Mouse (Mus musculus) monocyte, adult 59 days (primary cell): ENCODE results near the gene Btbd2. TPM values are rescaled to one million over a fixed set of nuclear protein-coding genes. Genes with fewer than 3 reads are reported as not detected.

Source experiments
- total RNA-seq, 2 experiments: library from RNA; stranded (reverse); gene quantifications; one replicate each; pipeline ENCODE4 v1.2.4; 2023

The Btbd2 gene
- 10 to 100 TPM; 27.1 to 29.9 TPM for total RNA-seq

GRCm38 (mm10) chr10:80656863-80657623 lies at the start of gene Btbd2:
Gene Btbd2, minus strand, starts transcription at chr10:80657071.

GRCm38 (mm10) chr10:80701721-80702535 lies 45.1 kb upstream of the Btbd2 start, which contains the start of the genes Mob3a and Izumo4:
Gene Mob3a, minus strand, starts transcription at chr10:80701977.
Gene Izumo4, plus strand, starts transcription at chr10:80702184.

DNA sequence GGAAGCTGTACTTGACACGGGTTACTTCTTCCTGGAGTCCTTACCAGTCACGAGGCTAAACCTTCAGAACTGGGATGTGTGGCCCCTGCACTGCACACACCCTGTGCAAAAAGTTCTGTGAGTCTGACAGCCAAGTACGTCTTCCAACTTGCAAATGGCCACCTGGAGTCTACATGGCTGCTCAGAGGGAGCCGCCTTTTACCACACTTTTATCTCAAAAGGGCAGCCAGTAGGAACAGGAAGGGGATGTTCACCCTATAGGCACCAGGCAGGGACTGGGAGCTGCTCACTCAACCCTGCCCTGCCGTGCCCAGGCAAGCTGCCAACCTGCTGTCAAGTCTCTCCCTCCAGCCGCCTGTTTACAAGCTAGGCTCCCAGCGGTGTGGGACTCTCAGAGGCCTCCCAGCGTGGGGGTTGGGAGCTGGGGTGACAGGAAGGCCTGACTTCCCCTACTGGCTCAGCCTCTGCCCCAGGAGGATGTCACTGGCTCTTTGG lies 21.1 kb upstream of the Btbd2 start, which contains the start of gene Mknk2:
Gene Mknk2, minus strand, starts transcription at position 171 of the 495 bp plus-strand sequence.

DNA sequence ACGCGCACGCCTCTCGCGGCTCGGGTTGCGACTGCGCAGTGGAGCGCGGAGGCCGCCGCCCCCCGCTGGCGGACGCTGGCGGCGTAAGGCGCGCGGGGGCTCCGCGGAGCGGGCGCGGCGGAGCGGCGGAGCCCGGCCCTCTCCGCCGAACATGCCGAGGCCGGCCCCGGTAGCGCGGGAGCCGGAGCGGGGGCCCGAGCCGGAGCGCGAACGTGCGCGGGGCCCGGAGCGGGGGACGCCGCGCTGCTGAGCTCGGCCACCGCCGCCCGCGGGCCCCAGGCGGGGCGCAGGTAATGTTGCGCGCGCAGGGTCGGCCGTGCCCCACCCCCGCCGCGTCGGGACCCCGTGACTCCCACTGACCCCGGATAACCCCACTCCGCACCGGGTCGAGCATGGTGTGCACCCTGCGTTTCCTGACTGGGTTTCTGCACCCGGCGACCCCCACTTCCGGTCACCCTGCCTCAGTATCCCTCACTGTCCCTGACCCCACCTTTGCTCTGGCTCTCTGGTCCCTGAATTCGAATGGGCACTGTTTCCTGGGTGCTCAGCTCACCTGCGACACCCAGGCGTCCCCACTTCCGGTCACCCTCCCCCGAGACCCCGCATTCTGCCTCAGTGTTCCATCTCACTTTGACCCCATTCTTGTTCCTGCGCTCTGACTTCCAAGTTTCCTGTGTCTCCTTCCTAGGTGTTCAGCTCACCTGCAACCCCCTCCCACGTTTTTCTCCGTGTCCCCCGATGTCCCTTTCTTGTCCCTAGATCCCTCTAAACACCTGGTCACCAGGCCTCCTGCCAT lies 34.0 kb downstream of the Btbd2 start, which contains the start of gene Csnk1g2:
Gene Csnk1g2, plus strand, starts transcription at position 178 of the 796 bp plus-strand sequence.

GRCm38 (mm10) chr10:80605721-80606120 lies 51.1 kb downstream of the Btbd2 start, which contains the start of gene Gm49322:
Gene Gm49322, plus strand, starts transcription at chr10:80606021.

GRCm38 (mm10) chr10:80602698-80603325 lies 54.1 kb downstream of the Btbd2 start, which contains the start of the genes Scamp4 and Adat3:
Gene Scamp4, plus strand, starts transcription at chr10:80602872.
Gene Adat3, plus strand, starts transcription at chr10:80602880.

Other genes starting within 250 kb of the Btbd2 start
- gene Tcf3, start 223.4 kb downstream of the Btbd2 start, total RNA-seq: 10 to 100 TPM; 45.8 to 51.3 TPM
- gene Onecut3, start 162.2 kb downstream of the Btbd2 start, total RNA-seq: not detected
- not detected for gene Atp8b3, start 117.9 kb downstream of the Btbd2 start, total RNA-seq
- 100 to 1,000 TPM in 1 of 2 experiments, 10 to 100 TPM in 1; 98.6 to 111 TPM for gene Rexo1, start 95.5 kb downstream of the Btbd2 start, total RNA-seq
- gene Klf16, start 79.8 kb downstream of the Btbd2 start, total RNA-seq: 10 to 100 TPM; 16.0 to 17.2 TPM
- gene Abhd17a, start 66.7 kb downstream of the Btbd2 start, total RNA-seq: 10 to 100 TPM; 52.1 to 54.2 TPM
- gene Scamp4, start 54.2 kb downstream of the Btbd2 start, total RNA-seq: 10 to 100 TPM; 27.5 to 33.1 TPM
- gene Adat3, start 54.2 kb downstream of the Btbd2 start, total RNA-seq: 1 to 10 TPM; 6.9 to 8.3 TPM
- gene Gm49322, start 51.0 kb downstream of the Btbd2 start, total RNA-seq: 1 to 10 TPM; 1.5 to 2.0 TPM
- 100 to 1,000 TPM; 111 TPM for gene Csnk1g2, start 34.2 kb downstream of the Btbd2 start, total RNA-seq
- gene Mknk2, start 21.0 kb upstream of the Btbd2 start, total RNA-seq: 100 to 1,000 TPM; 277 to 297 TPM
- gene Mob3a, start 44.9 kb upstream of the Btbd2 start, total RNA-seq: 100 to 1,000 TPM; 115 to 125 TPM
- gene Izumo4, start 45.1 kb upstream of the Btbd2 start, total RNA-seq: 10 to 100 TPM; 11.6 to 13.5 TPM
- 100 to 1,000 TPM; 153 to 155 TPM for gene Ap3d1, start 85.2 kb upstream of the Btbd2 start, total RNA-seq
- 10 to 100 TPM; 37.6 to 42.3 TPM for gene Dot1l, start 98.1 kb upstream of the Btbd2 start, total RNA-seq
- 10 to 100 TPM; 54.7 to 55.9 TPM for gene Sf3a2, start 141.1 kb upstream of the Btbd2 start, total RNA-seq
- 100 to 1,000 TPM; 100 to 104 TPM for gene Plekhj1, start 141.6 kb upstream of the Btbd2 start, total RNA-seq
- gene Amh, start 148.2 kb upstream of the Btbd2 start, total RNA-seq: under 1 TPM; 0.30 to 0.58 TPM
- not detected for gene Jsrp1, start 156.4 kb upstream of the Btbd2 start, total RNA-seq
- gene Oaz1, start 169.6 kb upstream of the Btbd2 start, total RNA-seq: 100 to 1,000 TPM; 490 to 501 TPM
- not detected for gene Lingo3, start 187.0 kb upstream of the Btbd2 start, total RNA-seq
- 10 to 100 TPM; 15.9 to 29.9 TPM for gene Lsm7, start 198.1 kb upstream of the Btbd2 start, total RNA-seq
- gene Sppl2b, start 198.2 kb upstream of the Btbd2 start, total RNA-seq: 10 to 100 TPM; 27.1 to 36.9 TPM
- not detected for gene Tmprss9, start 214.8 kb upstream of the Btbd2 start, total RNA-seq
- gene Timm13, start 243.9 kb upstream of the Btbd2 start, total RNA-seq: 10 to 100 TPM; 49.5 to 51.3 TPM